Mouse (Mus musculus) monocyte, adult 2 months (primary cell): ENCODE measurements around the gene Cdk14.
"Not testable (repeated sequence)": the region's sequence is repeated elsewhere in the genome, so short reads cannot be mapped to it uniquely, and the experiment has no call there.

Source experiments
- DNase-seq, 2 experiments: peaks; one replicate each; pipeline ENCODE4 v3.0.0; 2022; ENCODE audit warnings: low spot score in 2 of 2, low read depth in 1 of 2

Cdk14 gene

DNA sequence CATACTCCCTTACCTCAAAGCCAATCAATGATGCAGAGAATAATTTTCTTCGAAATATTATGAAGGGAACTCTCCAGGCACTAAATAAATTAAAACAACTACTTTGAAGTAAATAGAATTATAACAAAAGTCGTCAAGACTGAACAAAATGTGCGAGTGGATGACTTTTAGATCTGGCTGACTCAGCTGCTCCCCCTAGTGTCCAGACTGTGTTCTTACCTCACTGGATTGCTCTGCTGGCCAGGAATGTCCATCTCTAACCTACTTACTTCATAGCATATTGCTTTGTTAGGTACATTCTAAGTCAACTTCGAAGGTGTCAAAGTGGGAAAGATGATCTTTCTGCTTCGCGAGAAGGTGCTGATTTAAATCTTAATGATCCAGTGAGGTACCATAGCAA lies 501.7 kb downstream of the Cdk14 start:
- DNase-seq = no peak

DNA sequence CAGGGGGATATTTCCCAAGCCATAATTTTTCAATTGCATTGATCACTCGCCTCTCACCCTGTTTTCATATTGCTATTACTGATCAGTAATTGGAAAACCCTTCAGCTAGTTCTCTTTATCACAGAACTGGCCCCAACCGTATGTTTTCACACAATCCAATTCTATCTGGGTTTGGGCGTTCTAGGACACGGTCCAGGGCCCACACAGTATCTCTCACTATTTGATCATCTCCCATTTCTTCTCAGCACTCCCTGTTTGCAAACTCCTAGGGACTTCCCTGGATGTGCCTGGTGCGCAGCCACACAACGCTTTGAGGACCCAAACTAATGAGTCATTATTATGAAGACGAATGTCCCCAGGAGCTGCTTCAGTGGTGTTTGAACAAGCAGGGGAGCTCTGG lies 502.4 kb downstream of the Cdk14 start:
- DNase-seq = no peak

- no peak for DNase-seq
Measured at GRCm38 (mm10) chr5:4917274-4917673, 502.8 kb downstream of the Cdk14 start.

DNA sequence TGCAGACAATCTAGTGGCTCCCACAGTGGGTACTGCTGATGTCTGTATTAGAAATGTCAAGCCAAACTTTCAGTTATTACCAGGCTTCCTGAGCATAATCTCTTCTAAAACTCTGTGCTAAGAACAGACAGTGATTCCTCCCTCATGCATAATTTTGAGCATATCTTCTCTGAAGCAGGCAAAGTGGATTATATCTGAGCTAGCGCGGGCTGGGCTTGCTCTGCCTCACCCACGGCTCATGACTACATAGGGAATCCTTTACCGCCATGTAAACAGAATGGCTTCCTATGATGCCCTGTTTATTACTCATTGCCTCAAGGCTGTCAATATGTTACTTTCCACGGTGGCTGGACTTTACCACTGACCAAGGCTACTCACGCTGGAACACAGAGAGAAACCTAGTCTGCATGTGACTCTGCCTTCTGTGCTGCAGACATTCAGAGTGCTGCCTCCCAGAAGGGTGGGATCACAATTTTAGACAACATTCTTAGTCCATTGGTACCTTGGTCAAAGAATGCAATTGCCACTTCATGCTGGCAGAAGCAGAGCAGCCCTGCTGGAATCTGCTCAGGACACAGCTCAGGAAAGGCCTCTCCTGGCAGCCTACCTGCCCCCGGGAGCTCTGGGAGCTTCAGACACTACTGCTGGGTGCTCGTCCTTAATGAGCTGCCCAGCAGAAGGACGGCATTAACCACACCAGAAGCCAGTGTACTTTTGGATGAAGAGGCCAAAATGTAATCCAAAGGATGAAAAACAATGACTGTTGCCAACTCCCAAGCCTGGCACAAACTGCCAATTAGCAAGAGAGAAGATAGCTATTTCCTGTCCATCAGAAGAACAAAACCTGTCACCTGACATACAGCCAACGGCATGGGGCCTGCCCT lies 503.5 kb downstream of the Cdk14 start:
- no peak for DNase-seq

DNA sequence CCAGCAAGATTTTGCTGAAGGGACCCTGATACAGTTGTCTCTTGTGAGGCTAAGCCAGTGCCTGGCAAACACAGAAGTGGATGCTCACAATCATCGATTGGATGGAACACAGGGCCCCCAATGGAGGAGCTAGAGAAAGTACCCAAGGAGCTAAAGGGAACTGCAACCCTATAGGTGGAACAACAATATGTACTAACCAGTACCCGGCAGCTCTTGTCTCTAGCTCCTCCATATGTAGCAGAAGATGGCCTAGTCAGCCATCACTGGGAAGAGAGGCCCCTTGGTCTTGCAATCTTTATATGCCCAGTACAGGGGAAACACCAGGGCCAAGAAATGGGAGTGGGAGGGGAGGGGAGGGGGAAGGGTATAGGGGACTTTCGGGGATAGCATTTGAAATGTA lies 515.2 kb downstream of the Cdk14 start:
- not testable (repeated sequence) for DNase-seq

- DNase-seq = no peak
Measured at GRCm38 (mm10) chr5:4898241-4898640, 521.9 kb downstream of the Cdk14 start.

DNA sequence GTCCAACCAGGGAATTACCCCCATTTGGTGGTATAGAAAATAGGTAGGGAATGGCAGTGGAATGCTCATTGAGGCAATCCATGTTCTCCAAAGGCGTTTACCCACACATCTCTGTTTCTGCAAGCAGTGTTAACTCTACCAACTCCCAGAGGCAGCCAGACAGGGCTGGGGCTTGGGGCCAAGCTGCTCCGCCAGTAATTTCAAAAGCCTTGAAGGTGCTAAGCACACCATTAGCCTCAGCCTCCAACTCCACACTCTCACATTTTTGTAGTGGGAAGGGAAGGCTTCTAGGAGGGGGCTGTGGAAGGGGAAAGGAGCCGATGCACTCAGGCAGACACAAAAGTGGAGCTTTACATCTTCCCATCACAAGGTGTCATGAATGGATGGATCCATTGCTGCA lies 525.1 kb downstream of the Cdk14 start:
- no peak for DNase-seq

DNA sequence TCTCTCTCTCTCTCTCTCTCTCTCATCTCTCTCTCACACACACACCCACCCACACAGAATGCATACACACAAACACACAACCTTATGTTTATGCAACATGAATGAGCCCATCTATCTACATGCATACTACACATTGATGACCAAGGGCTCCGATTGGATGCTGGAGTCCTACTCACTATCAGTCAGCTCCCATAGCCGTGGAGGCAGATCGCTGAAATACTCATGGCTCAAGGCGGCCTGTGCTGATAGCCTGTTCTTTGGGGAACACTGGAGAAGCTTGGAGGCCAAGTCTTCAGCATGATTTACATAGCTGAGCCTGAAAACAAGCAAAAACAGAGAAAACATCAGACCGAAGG lies 526.3 kb downstream of the Cdk14 start:
- DNase-seq = no peak

DNA sequence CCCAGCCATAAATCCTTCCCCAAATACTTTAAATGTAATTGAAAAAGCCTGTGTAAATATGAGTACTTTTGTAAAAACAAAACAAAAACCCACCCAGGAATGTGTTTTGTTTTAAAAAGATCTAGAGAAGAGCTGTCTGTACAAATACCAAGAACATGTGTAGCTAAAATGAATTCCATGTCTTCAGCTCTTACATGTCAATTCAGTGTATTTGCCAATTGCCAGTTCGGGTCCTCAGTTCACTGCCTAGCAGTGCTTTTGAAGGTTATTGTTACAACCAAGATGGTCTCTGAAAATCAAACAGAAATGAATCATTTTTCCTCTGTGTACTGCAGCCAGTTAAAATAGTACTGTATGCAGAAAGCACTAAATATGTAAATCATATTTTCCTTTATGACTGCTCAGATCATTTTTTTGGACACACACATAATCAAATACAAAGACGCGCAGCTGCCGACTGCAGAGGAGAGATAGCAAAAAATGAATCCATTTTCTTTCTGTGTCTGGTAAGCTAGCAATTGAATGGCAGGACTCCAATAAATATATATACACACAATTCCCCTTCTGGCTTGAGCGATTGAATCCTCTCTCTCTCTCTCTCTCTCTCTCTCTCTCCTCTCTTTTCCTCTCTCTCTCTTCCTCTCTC lies 526.8 kb downstream of the Cdk14 start:
- DNase-seq = no peak

GRCm38 (mm10) chr5:4892734-4893133 lies 527.4 kb downstream of the Cdk14 start:
- DNase-seq = no peak

GRCm38 (mm10) chr5:4891862-4892704 lies 528.0 kb downstream of the Cdk14 start:
- DNase-seq = no peak

DNA sequence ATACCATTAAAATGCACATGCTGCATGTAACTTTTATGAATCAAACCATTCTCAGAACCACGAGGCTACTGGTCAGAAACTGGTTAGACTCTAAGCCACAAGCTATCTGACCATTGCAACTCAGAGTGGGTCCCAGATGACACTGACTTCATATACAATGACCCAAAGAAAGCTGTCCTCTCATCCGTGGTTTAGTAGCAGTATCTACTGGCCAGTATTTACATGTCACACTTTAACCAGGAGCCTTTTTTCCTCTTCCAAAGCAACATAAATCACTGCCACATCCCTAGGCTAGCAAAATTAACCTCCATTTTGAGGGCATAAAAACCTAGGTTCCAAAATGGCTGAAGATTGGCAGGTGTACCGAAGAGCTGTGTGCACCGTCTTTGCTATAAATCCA lies 533.0 kb downstream of the Cdk14 start:
- DNase-seq = no peak

DNA sequence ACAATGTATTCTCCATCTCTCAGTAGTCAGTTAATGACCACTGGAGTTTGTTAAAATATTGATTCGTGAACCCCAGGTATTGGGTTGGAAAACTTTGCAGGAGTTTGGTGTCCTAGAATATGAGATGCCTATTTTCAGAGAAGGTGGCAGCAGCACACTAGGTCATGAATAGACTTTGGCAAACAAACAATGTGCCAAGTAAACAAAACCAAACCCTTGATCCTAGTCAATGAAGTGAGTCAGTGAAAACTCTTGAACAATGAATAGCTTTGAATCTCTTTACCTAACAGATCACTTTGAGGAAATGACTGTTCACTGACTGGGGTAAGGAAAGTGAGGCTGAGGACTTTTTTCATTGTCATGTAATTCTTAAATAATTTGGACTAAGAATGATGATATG lies 537.3 kb downstream of the Cdk14 start:
- DNase-seq = no peak

DNA sequence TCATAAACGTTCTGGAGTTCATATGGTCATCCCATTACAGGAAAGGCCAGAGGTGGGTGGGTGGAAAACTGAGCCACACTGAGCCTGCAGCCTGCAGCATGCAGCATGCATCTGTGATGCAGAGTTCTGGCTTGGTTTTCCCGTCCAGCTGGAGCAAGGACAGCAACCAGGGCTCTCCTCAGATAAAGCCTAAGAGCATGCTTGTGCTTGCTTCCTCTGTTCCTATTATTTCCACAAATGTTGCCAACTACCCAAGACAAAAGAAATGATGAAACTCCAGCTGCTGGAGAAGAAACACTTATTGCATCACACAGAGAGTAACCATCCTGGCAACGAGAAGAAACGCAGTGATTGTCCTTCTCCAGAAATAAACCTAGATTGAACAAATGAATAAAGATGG lies 539.8 kb downstream of the Cdk14 start:
- DNase-seq = no peak

DNA sequence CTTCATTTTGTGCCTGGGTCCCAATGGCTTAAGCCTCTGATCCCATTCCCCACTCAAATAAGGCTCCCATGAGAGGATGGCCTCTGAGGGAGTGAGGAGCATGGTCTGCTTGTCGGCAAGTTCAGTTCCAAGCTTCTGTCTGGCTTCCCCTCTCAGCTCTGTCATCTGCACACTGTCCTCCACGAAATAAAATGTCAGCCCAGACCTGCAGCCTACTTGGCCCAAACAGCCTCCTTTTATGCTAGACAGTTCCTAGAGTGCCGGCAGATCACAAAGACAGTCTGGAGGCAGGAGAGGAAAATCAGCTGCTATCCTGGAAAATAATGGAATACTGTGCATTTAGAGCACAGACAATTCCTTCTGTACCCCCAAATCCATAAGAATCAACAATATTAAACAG lies 541.2 kb downstream of the Cdk14 start:
- DNase-seq = no peak

- DNase-seq = no peak
Measured at GRCm38 (mm10) chr5:4877638-4878037, 542.5 kb downstream of the Cdk14 start.

DNA sequence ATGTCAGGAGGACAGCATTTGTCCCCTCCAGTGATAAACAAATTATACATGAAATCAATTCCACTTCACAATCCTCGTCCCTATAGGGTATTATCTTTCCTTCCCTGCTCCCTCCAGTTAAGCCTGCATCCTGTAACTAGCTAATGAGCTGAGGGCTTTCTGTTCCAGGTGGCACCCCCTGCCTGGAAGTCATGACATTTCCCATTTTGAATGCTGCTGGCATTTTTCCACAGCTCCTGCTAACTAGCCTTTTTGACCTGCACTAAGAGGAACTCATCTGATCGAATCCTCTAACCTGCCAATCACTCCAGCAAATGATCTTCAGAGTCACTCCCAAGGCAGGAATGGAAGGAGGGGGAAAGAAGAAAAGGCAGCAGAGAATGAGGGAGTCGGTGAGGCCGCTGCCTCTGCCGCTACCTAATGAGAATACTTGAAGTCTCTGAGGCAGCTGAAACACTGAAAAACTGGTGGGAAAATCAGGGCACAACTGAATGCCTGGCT lies 542.9 kb downstream of the Cdk14 start:
- no peak for DNase-seq

- DNase-seq = no peak
Measured at GRCm38 (mm10) chr5:4876653-4877091, 543.4 kb downstream of the Cdk14 start.

GRCm38 (mm10) chr5:4870041-4870726 lies 549.9 kb downstream of the Cdk14 start:
- DNase-seq = no peak

- DNase-seq = no peak
Measured at GRCm38 (mm10) chr5:4868563-4869120, 551.5 kb downstream of the Cdk14 start.
